Mouse (Mus musculus): ENCODE results near the gene Bik.

DNA sequence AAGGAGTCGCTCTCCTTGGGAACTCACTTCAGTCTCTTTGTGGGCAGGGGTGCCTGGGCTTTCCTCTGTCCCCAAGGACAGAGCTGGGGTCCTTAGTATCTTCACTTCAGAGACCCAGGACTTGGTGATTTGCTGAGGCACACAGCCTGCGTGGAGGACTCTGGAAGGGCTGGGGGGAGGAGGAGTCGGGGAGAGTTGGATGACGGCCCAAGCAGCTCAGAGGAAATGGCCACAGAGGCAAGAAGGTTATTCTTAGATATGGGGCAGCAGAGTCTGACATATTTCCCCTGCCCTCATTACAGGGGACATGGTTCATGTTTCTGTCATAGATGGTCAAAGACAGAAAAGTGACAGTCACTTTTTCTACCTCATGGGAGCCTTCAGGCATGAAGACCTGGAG lies 13.2 kb downstream of the Bik start:
- TF ChIP-seq POLR2A (IDR thresholded peaks at IDR 0.05; ENCODE audit: extremely low read depth, insufficient read depth, low read length) (no peak), CTCF (IDR thresholded peaks at IDR 0.05; ENCODE audit: extremely low read depth, insufficient read depth, low read length) (no peak)

All from cortical plate, adult 2 months (tissue).